Mouse (Mus musculus) left cerebral cortex, adult 2 months (tissue): ENCODE data around the gene Egfl8. TPM values are rescaled to one million over a fixed set of nuclear protein-coding genes. Genes with fewer than 3 reads are reported as not detected.
A peak's percentile ranks its signal among the peaks of the same experiment; 100 is the strongest.

Source experiments
- DNase-seq, 2 experiments: peaks; one replicate each; pipeline ENCODE4 v3.0.0; 2021 to 2022; ENCODE audit warnings: low spot score in 2 of 2, mixed read lengths in 1 of 2; ENCODE audit errors: extremely low spot score in 1 of 2
- H3K27ac ChIP-seq: fragments of 200-600 bp; 2 replicates; pipeline ENCODE4 v1.8.1; 2022
- H3K4me3 ChIP-seq: fragments of 200-600 bp; 2 replicates; pipeline ENCODE4 v1.8.1; 2022
- CTCF ChIP-seq: fragments of 200-600 bp; IDR thresholded peaks from 2 replicates; pipeline ENCODE4 v1.8.1; 2022; ENCODE audit warnings: antibody characterized with exemption, mild to moderate bottlenecking, moderate library complexity
- intact Hi-C: fragments of 180-260 bp; cut with DNase I; formaldehyde crosslinking; loops from one replicate; pipeline ENCODE4 v1.15.1; 2025
- total RNA-seq, 2 experiments: library from RNA; stranded (reverse); gene quantifications; 2 replicates each; pipeline ENCODE4 v1.2.3; 2021

Gene Egfl8
- total RNA-seq, 2 experiments from 2014 or later, result 2.9 to 3.5 TPM

- H3K4me3 ChIP-seq, result no peak overlapping the region
- no peak for DNase-seq
- H3K27ac ChIP-seq, result no peak overlapping the region
- no peak for TF ChIP-seq CTCF
- intact Hi-C loops, result no loop called here
Measured at GRCm38 (mm10) chr17:34583819-34584218, 32.0 kb downstream of the Egfl8 start.

GRCm38 (mm10) chr17:34583397-34583796, 32.4 kb downstream of the Egfl8 start:
- intact Hi-C loops, result no loop called here
- DNase-seq, result no peak
- TF ChIP-seq CTCF, result no peak
- Histone ChIP-seq H3K4me3 (no peak overlapping the region), H3K27ac (no peak overlapping the region)

GRCm38 (mm10) chr17:34582528-34582927, 33.2 kb downstream of the Egfl8 start:
- Histone ChIP-seq H3K4me3 (no peak overlapping the region), H3K27ac (no peak overlapping the region)
- no peak for TF ChIP-seq CTCF
- intact Hi-C loops, result no loop called here
- no peak for DNase-seq

GRCm38 (mm10) chr17:34578070-34578469, 37.7 kb downstream of the Egfl8 start:
- H3K4me3 ChIP-seq, result no peak overlapping the region
- TF ChIP-seq CTCF, result no peak
- H3K27ac ChIP-seq, result no peak overlapping the region
- intact Hi-C loops, result no loop called here
- no peak for DNase-seq

GRCm38 (mm10) chr17:34576577-34576976, 39.2 kb downstream of the Egfl8 start:
- Histone ChIP-seq H3K27ac (no peak overlapping the region), H3K4me3 (no peak overlapping the region)
- DNase-seq, result no peak
- intact Hi-C loops, result no loop called here
- no peak for TF ChIP-seq CTCF

GRCm38 (mm10) chr17:34572361-34572760, 43.4 kb downstream of the Egfl8 start:
- DNase-seq, result no peak
- intact Hi-C loops, result no loop called here

GRCm38 (mm10) chr17:34571875-34572274, 43.9 kb downstream of the Egfl8 start:
- no peak overlapping the region for H3K4me3 ChIP-seq
- TF ChIP-seq CTCF, result peak; percentile 45
- H3K27ac ChIP-seq, result no peak overlapping the region
- intact Hi-C loops, result no loop called here
- no peak for DNase-seq

More at GRCm38 (mm10) chr17:34572361-34572760, 43.4 kb downstream of the Egfl8 start:
- TF ChIP-seq CTCF, result no peak
- no peak overlapping the region for H3K4me3 ChIP-seq
- no peak overlapping the region for H3K27ac ChIP-seq

GRCm38 (mm10) chr17:34569919-34570318, 45.9 kb downstream of the Egfl8 start:
- no peak for TF ChIP-seq CTCF
- intact Hi-C loops, result loop anchor here (10.0 kb wide), 1 partner anchor 325 kb away; no protein-coding TSS in a partner anchor
- H3K4me3 ChIP-seq, result no peak overlapping the region
- DNase-seq, result no peak
- no peak overlapping the region for H3K27ac ChIP-seq

- intact Hi-C loops, result loop anchor here (10.0 kb wide), 1 partner anchor 324 kb away; no protein-coding TSS in a partner anchor
- TF ChIP-seq CTCF, result no peak
- Histone ChIP-seq H3K27ac (no peak overlapping the region), H3K4me3 (no peak overlapping the region)
- no peak for DNase-seq
Measured at GRCm38 (mm10) chr17:34568421-34568820, 47.4 kb downstream of the Egfl8 start.

- Histone ChIP-seq H3K4me3 (no peak overlapping the region), H3K27ac (no peak overlapping the region)
- no peak for TF ChIP-seq CTCF
- intact Hi-C loops, result loop anchor here (10.0 kb wide), 1 partner anchor 323 kb away; no protein-coding TSS in a partner anchor
- DNase-seq, result no peak
Measured at GRCm38 (mm10) chr17:34567311-34567710, 48.5 kb downstream of the Egfl8 start.

- Histone ChIP-seq H3K4me3 (peak overlapping the region; percentile 31), H3K27ac (peak overlapping the region; percentile 79)
- DNase-seq, result no peak
- TF ChIP-seq CTCF, result no peak
- intact Hi-C loops, result loop anchor here (10.0 kb wide), 1 partner anchor 320 kb away; no protein-coding TSS in a partner anchor
Measured at GRCm38 (mm10) chr17:34564796-34565195, 51.0 kb downstream of the Egfl8 start.

- TF ChIP-seq CTCF, result no peak
- intact Hi-C loops, result loop anchor here (10.0 kb wide), 1 partner anchor 319 kb away; no protein-coding TSS in a partner anchor
- DNase-seq, result no peak
- Histone ChIP-seq H3K27ac (peak within 1 kb of the TSS; percentile 79), H3K4me3 (peak within 1 kb of the TSS; percentile 31)
Measured at GRCm38 (mm10) chr17:34564003-34564421, 51.8 kb downstream of the Egfl8 start, which contains the start of gene Notch4. Gene Notch4, plus strand, starts transcription at chr17:34564268.

- no peak for DNase-seq
- no peak for TF ChIP-seq CTCF
- no peak overlapping the region for H3K27ac ChIP-seq
- no peak overlapping the region for H3K4me3 ChIP-seq
- intact Hi-C loops, result loop anchor here (10.0 kb wide), 1 partner anchor 319 kb away; no protein-coding TSS in a partner anchor
Measured at GRCm38 (mm10) chr17:34563354-34563753, 52.4 kb downstream of the Egfl8 start.

Other genes with a start within 250 kb of the Egfl8 start
- gene Btnl1, start 238.8 kb downstream of the Egfl8 start, total RNA-seq, result not detected
- gene BC051142, start 217.2 kb downstream of the Egfl8 start, total RNA-seq, result 1 to 10 TPM; 2.5 to 4.4 TPM
- not detected for gene Btnl4, start 138.7 kb downstream of the Egfl8 start, total RNA-seq
- gene Btnl6, start 98.6 kb downstream of the Egfl8 start, total RNA-seq, result not detected
- gene Notch4, start 51.7 kb downstream of the Egfl8 start, total RNA-seq, result 10 to 100 TPM in 1 of 2 experiments, 1 to 10 TPM in 1; 9.1 to 18.3 TPM
- gene Gpsm3, start 26.2 kb downstream of the Egfl8 start, total RNA-seq, result 1 to 10 TPM; 1.8 to 3.3 TPM
- 10 to 100 TPM; 49.6 to 68.5 TPM for gene Pbx2, start 24.7 kb downstream of the Egfl8 start, total RNA-seq
- 1 to 10 TPM in 1 of 2 experiments, under 1 TPM in 1; 0.47 to 1.2 TPM for gene Ager, start 18.1 kb downstream of the Egfl8 start, total RNA-seq
- gene Rnf5, start 12.3 kb downstream of the Egfl8 start, total RNA-seq, result 10 to 100 TPM; 70.7 to 71.5 TPM
- gene Agpat1, start 11.7 kb downstream of the Egfl8 start, total RNA-seq, result 100 to 1,000 TPM; 156 to 166 TPM
- 10 to 100 TPM; 47.3 to 48.6 TPM for gene Ppt2, start 12.5 kb upstream of the Egfl8 start, total RNA-seq
- gene Prrt1, start 13.6 kb upstream of the Egfl8 start, total RNA-seq, result 100 to 1,000 TPM; 172 to 205 TPM
- gene Fkbpl, start 28.8 kb upstream of the Egfl8 start, total RNA-seq, result 10 to 100 TPM; 10.9 to 16.9 TPM
- gene Atf6b, start 31.2 kb upstream of the Egfl8 start, total RNA-seq, result 10 to 100 TPM; 64.3 to 66.4 TPM
- gene Tnxb, start 54.6 kb upstream of the Egfl8 start, total RNA-seq, result 1 to 10 TPM; 1.5 to 2.4 TPM
- gene C4b, start 127.9 kb upstream of the Egfl8 start, total RNA-seq, result 10 to 100 TPM; 10.8 to 11.2 TPM
- gene Cyp21a1, start 188.6 kb upstream of the Egfl8 start, total RNA-seq, result not detected
- 10 to 100 TPM; 54.8 to 61.5 TPM for gene Stk19, start 221.0 kb upstream of the Egfl8 start, total RNA-seq
- 10 to 100 TPM; 33.6 to 41.4 TPM for gene Dxo, start 221.0 kb upstream of the Egfl8 start, total RNA-seq
- gene Skiv2l, start 234.2 kb upstream of the Egfl8 start, total RNA-seq, result 10 to 100 TPM; 70.1 to 70.4 TPM
- 10 to 100 TPM; 35.3 to 40.3 TPM for gene Nelfe, start 234.4 kb upstream of the Egfl8 start, total RNA-seq
- gene Cfb, start 246.5 kb upstream of the Egfl8 start, total RNA-seq, result under 1 TPM in 1 of 2 experiments, not detected in 1; 0.14 TPM